Mouse (Mus musculus): ENCODE data around the gene Olfr1369-ps1. TPM values are rescaled to one million over a fixed set of nuclear protein-coding genes. Genes with fewer than 3 reads are reported as not detected.
"Not testable (repeated sequence)": the region's sequence is repeated elsewhere in the genome, so short reads cannot be mapped to it uniquely, and the experiment has no call there.

Gene Olfr1369-ps1
- total and polyA plus RNA-seq, 3 experiments: not detected

DNA sequence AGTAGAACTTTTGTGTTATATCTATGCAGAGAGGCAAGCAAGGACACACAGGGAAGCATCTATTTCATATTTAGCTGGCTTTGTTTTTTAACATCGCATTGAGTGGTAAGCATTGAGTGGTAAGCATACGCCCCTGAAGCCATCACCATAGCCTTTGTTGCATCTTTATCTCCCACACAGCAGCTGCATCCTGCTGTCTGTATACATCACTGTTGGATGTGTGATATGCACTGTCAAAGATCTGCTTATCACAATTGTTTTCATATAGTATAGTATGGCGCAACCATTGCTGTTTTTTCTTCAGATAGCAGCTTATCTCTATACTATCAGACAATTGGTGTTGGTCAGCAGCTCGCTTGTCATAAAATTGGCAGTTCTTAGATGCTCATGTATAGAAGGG, 2.8 kb downstream of the Olfr1369-ps1 start:
- DNase-seq: no peak
- intact Hi-C loops (cut with DNase I): no loop called here
- Histone ChIP-seq H3K27ac (no peak overlapping the region), H3K79me2 (replicated peaks; ENCODE audit: control insufficient read depth, insufficient read depth, low read length) (no peaks in the 10 kb centered on the region), H3K4me3 (no peak overlapping the region), H3K27me3 (ENCODE audit: control insufficient read depth, insufficient read depth, low read length) (no peaks in the 10 kb centered on the region), H3K9ac (ENCODE audit: low read depth, low read length) (no peak overlapping the region), H3K36me3 (ENCODE audit: control insufficient read depth, insufficient read depth, low read length) (no peaks in the 10 kb centered on the region), H3K4me1 (ENCODE audit: control insufficient read depth, insufficient read depth, low read length) (no peaks in the 10 kb centered on the region)
- TF ChIP-seq POLR2A (IDR thresholded peaks at IDR 0.05; ENCODE audit: insufficient read depth, low read depth, low read length) (no peak), CTCF (IDR thresholded peaks at IDR 0.05) (no peak), EP300 (IDR thresholded peaks at IDR 0.05; ENCODE audit: insufficient read depth, low read depth, low read length) (no peak)
- WGBS: 40% methylated on average over 4 of the region's 4 CpGs

DNA sequence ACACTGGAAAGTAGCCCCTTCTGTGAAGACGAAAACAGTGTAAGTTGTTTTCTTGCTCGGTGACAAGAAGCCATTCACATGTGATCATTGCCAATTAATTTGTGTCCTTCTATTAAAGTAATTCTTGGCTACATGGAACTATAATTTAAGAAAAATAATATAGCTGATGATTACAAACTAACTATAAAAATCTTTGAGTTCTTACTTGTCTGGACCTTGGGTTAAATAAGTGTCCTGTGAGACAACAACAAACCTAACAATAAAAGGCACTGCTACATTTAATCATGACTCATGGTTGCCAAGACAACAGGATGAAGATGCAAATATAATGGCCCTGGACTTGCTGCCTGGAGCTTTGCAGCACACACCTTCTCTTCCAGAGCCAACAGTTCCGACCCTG, 18.1 kb downstream of the Olfr1369-ps1 start, which contains the start of gene Olfr263:
TSS of gene Olfr263 (plus strand) at position 301 of the 400 bp plus-strand sequence.
- H3K27ac ChIP-seq; DNase-seq; H3K79me2 ChIP-seq (replicated peaks; ENCODE audit: control insufficient read depth, insufficient read depth, low read length); H3K27me3 ChIP-seq (ENCODE audit: control insufficient read depth, insufficient read depth, low read length); H3K36me3 ChIP-seq (ENCODE audit: control insufficient read depth, insufficient read depth, low read length); H3K4me3 ChIP-seq; H3K9ac ChIP-seq (ENCODE audit: low read depth, low read length); H3K4me1 ChIP-seq (ENCODE audit: control insufficient read depth, insufficient read depth, low read length); intact Hi-C loops (cut with DNase I): not testable (repeated sequence)
- 77% methylated on average over 3 of the region's 3 CpGs for WGBS

DNA sequence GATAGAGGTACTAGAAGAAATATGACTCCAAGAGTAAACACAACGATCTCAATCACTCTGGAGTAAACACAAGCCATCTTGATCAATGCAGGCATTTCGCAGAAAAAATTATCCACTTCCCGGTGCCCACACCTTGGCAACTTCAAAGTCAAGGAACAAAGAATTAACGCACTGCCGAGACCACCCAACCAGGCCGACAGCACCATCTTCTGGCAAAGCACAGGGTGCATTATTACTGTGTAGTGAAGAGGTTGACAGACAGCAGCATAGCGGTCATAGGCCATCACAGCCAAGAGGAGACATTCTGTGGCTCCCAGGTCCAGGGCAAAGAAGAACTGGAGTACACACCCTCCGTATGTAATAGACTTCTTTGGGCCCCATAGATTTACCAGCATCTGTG, 31.1 kb downstream of the Olfr1369-ps1 start:
- no peaks in the 10 kb centered on the region for H3K27me3 ChIP-seq (ENCODE audit: control insufficient read depth, insufficient read depth, low read length)
- TF ChIP-seq EP300 (IDR thresholded peaks at IDR 0.05; ENCODE audit: insufficient read depth, low read depth, low read length) (no peak), CTCF (IDR thresholded peaks at IDR 0.05) (peak; percentile 45)
- H3K4me3 ChIP-seq: no peak overlapping the region
- 34% methylated on average over 8 of the region's 8 CpGs for WGBS
- no peak for DNase-seq
- H3K79me2 ChIP-seq (replicated peaks; ENCODE audit: control insufficient read depth, insufficient read depth, low read length): no peaks in the 10 kb centered on the region
- no peaks in the 10 kb centered on the region for H3K36me3 ChIP-seq (ENCODE audit: control insufficient read depth, insufficient read depth, low read length)
- no peak overlapping the region for H3K27ac ChIP-seq
- no peaks in the 10 kb centered on the region for H3K4me1 ChIP-seq (ENCODE audit: control insufficient read depth, insufficient read depth, low read length)
- H3K9ac ChIP-seq (ENCODE audit: low read depth, low read length): no peak overlapping the region
- intact Hi-C loops (cut with DNase I): no loop called here

DNA sequence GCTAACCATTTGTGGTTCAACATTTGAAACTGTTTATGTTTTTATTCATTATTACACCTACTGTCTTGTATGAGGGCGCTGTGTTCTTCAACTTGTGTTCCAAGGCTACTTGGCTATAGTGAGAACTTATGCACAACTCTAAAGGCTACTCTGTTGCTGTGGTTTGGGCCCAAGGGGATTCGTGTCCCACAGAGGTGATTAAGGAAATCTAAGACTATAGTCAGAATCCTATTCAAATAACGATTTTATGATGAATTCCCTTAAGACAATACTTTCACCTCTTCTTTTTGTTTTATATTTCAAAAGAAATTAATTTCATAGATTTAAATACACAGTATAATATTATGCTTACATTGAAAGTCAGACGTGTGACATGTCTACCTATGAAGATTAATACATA, 34.5 kb downstream of the Olfr1369-ps1 start, which contains the start of gene Olfr1368:
TSS of gene Olfr1368 (minus strand) at position 101 of the 400 bp plus-strand sequence.
- WGBS: 58% methylated on average over 4 of the region's 4 CpGs
- TF ChIP-seq EP300 (IDR thresholded peaks at IDR 0.05; ENCODE audit: insufficient read depth, low read depth, low read length) (no peak), POLR2A (IDR thresholded peaks at IDR 0.05; ENCODE audit: insufficient read depth, low read depth, low read length) (no peak), CTCF (IDR thresholded peaks at IDR 0.05) (no peak)
- H3K79me2 ChIP-seq (replicated peaks; ENCODE audit: control insufficient read depth, insufficient read depth, low read length): no peaks in the 10 kb centered on the region
- no peaks in the 10 kb centered on the region for H3K36me3 ChIP-seq (ENCODE audit: control insufficient read depth, insufficient read depth, low read length)
- H3K27ac ChIP-seq: no peak within 1 kb of the TSS
- H3K4me1 ChIP-seq (ENCODE audit: control insufficient read depth, insufficient read depth, low read length): no peaks in the 10 kb centered on the region
- intact Hi-C loops (cut with DNase I): no loop called here
- no peaks in the 10 kb centered on the region for H3K27me3 ChIP-seq (ENCODE audit: control insufficient read depth, insufficient read depth, low read length)
- no peak within 1 kb of the TSS for H3K4me3 ChIP-seq
- no peak within 1 kb of the TSS for H3K9ac ChIP-seq (ENCODE audit: low read depth, low read length)
- DNase-seq: no peak

DNA sequence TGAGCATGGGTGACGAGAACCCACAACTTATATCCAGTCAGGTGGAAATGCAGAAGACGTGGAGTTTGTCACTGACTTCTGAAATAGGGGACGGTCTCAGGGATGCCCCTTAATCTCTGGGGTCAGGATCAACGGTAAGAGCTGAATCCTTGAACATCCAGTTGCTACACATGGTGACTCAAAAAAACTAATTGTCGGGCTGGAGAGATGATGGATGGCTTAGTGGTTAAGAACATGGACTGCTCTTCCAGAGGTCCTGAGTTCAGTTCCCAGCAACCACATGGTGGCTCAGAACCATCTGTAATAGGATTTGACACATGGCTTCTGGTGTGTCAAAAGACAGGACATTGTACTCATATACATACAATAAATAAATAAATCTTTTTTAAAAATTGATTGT, 44.6 kb downstream of the Olfr1369-ps1 start:
- Histone ChIP-seq H3K9ac (ENCODE audit: low read depth, low read length) (no peak overlapping the region), H3K79me2 (replicated peaks; ENCODE audit: control insufficient read depth, insufficient read depth, low read length) (no peaks in the 10 kb centered on the region), H3K4me1 (ENCODE audit: control insufficient read depth, insufficient read depth, low read length) (no peaks in the 10 kb centered on the region), H3K36me3 (ENCODE audit: control insufficient read depth, insufficient read depth, low read length) (no peaks in the 10 kb centered on the region), H3K27me3 (ENCODE audit: control insufficient read depth, insufficient read depth, low read length) (no peaks in the 10 kb centered on the region), H3K4me3 (no peak overlapping the region), H3K27ac (no peak overlapping the region)
- intact Hi-C loops (cut with DNase I): loop anchor here (5.0 kb wide), 2 partner anchors 214 to 844 kb away; no protein-coding TSS in a partner anchor
- no peak for TF ChIP-seq POLR2A (IDR thresholded peaks at IDR 0.05; ENCODE audit: insufficient read depth, low read depth, low read length)
- no peak for TF ChIP-seq CTCF (IDR thresholded peaks at IDR 0.05)
- TF ChIP-seq EP300 (IDR thresholded peaks at IDR 0.05; ENCODE audit: insufficient read depth, low read depth, low read length): no peak
- 79% methylated on average over 5 of the region's 5 CpGs for WGBS
- no peak for DNase-seq

DNA sequence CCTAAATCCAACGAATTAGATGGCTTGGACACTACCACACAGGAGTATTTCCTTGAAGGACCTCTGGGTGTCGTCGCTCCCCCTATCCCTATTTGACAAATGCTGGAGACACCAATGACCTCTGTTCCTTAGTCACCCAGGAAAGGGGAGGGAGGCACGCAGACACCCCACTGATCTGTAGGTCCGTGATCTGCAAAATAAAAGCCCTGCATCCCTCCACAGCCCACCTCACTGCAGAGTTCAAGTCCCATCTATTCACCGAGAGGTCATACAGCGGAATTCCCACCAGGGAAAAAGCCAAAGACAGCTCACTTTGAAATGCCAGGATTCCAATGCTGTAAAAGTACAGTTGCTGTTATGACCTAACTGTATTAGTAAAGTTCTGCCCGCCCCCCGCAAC, 46.8 kb downstream of the Olfr1369-ps1 start:
- DNase-seq: no peak
- no peak for TF ChIP-seq EP300 (IDR thresholded peaks at IDR 0.05; ENCODE audit: insufficient read depth, low read depth, low read length)
- TF ChIP-seq CTCF (IDR thresholded peaks at IDR 0.05): no peak
- no peak for TF ChIP-seq POLR2A (IDR thresholded peaks at IDR 0.05; ENCODE audit: insufficient read depth, low read depth, low read length)
- H3K79me2 ChIP-seq (replicated peaks; ENCODE audit: control insufficient read depth, insufficient read depth, low read length): no peaks in the 10 kb centered on the region
- no peaks in the 10 kb centered on the region for H3K36me3 ChIP-seq (ENCODE audit: control insufficient read depth, insufficient read depth, low read length)
- no peak overlapping the region for H3K27ac ChIP-seq
- H3K4me1 ChIP-seq (ENCODE audit: control insufficient read depth, insufficient read depth, low read length): no peaks in the 10 kb centered on the region
- H3K9ac ChIP-seq (ENCODE audit: low read depth, low read length): no peak overlapping the region
- no peak overlapping the region for H3K4me3 ChIP-seq
- intact Hi-C loops (cut with DNase I): loop anchor here (5.0 kb wide), 2 partner anchors 216 to 846 kb away; no protein-coding TSS in a partner anchor
- H3K27me3 ChIP-seq (ENCODE audit: control insufficient read depth, insufficient read depth, low read length): no peaks in the 10 kb centered on the region
- WGBS: 20% methylated on average over 9 of the region's 9 CpGs
